Mouse (Mus musculus) heart, embryonic 11.5 days (tissue): ENCODE measurements around the gene Commd3. TPM values are rescaled to one million over a fixed set of nuclear protein-coding genes. Genes with fewer than 3 reads are reported as not detected.

Experiments used
- ATAC-seq: fragments of 200-750 bp; cut with Nextera tagmentation; replicated peaks from 2 replicates; pipeline ENCODE4 v1.8.0; 2017; ENCODE audit warnings: moderate library complexity; ENCODE audit not compliant: insufficient number of reproducible peaks, low FRiP score, low TSS enrichment
- H3K27ac ChIP-seq: fragments of 300-500 bp; sonication (generic); 2 replicates; pipeline ENCODE4 v1.5.1; 2014; ENCODE audit warnings: mild to moderate bottlenecking, low read depth, low read length
- H3K27me3 ChIP-seq: fragments of 300-500 bp; sonication (generic); 2 replicates; pipeline ENCODE4 v1.6.1; 2014; ENCODE audit warnings: mild to moderate bottlenecking, low read length, mixed read lengths; ENCODE audit not compliant: control insufficient read depth, insufficient read depth
- H3K36me3 ChIP-seq: fragments of 300-500 bp; sonication (generic); 2 replicates; pipeline ENCODE4 v1.6.1; 2014; ENCODE audit warnings: mild to moderate bottlenecking, low read length, moderate library complexity, mixed read lengths; ENCODE audit not compliant: control insufficient read depth, insufficient read depth
- H3K4me1 ChIP-seq: fragments of 300-500 bp; sonication (generic); 2 replicates; pipeline ENCODE4 v1.6.1; 2014; ENCODE audit warnings: low read length; ENCODE audit not compliant: control insufficient read depth, insufficient read depth
- H3K4me2 ChIP-seq: fragments of 300-500 bp; sonication (generic); 2 replicates; pipeline ENCODE4 v1.6.1; 2014; ENCODE audit warnings: mild to moderate bottlenecking, moderate library complexity
- H3K4me3 ChIP-seq: fragments of 300-500 bp; sonication (generic); 2 replicates; pipeline ENCODE4 v1.5.1; 2014; ENCODE audit warnings: low read depth, low read length
- H3K9ac ChIP-seq: fragments of 300-500 bp; sonication (generic); 2 replicates; pipeline ENCODE4 v1.6.1; 2014; ENCODE audit warnings: mild to moderate bottlenecking, low read depth, low read length, moderate library complexity
- H3K9me3 ChIP-seq: fragments of 300-500 bp; sonication (generic); replicated peaks from 2 replicates; pipeline ENCODE4 v1.6.1; 2016; ENCODE audit warnings: low read length; ENCODE audit not compliant: control insufficient read depth
- WGBS: fragments of 180-500 bp; shearing (Covaris S2); extraction: QIAGEN DNeasy Blood & Tissue Kit; methylation state at CpG from one replicate; pipeline ENCODE4 v1.1.7; 2014; ENCODE audit not compliant: insufficient replicate concordance; 5-methylcytosine and 5-hydroxymethylcytosine counted together
- polyA plus RNA-seq: library from polyadenylated mRNA; unstranded; fragments of >200 nt; fragmentation: Nextera tagmentation; extraction: Ambion mirVana; gene quantifications from 2 replicates; pipeline ENCODE4 v1.2.1, GENCODE M21; 2014

Gene Commd3
- polyA plus RNA-seq, 1 experiment from 2014 or later, result 118 TPM

GRCm38 (mm10) chr2:18722208-18722830, 50.1 kb downstream of the Commd3 start:
- no peak for ATAC-seq
- 62% methylated on average over 3 of the region's 3 CpGs for WGBS
- no peaks in the 10 kb centered on the region for H3K27me3 ChIP-seq
- H3K4me2 ChIP-seq, result no peak overlapping the region
- no peaks in the 10 kb centered on the region for H3K9me3 ChIP-seq
- H3K4me3 ChIP-seq, result no peak overlapping the region
- no peak overlapping the region for H3K27ac ChIP-seq
- H3K9ac ChIP-seq, result no peak overlapping the region
- no peaks in the 10 kb centered on the region for H3K36me3 ChIP-seq
- H3K4me1 ChIP-seq, result no peaks in the 10 kb centered on the region

- Histone ChIP-seq H3K4me1 (no peaks in the 10 kb centered on the region), H3K9ac (no peak overlapping the region), H3K36me3 (no peaks in the 10 kb centered on the region), H3K27me3 (no peaks in the 10 kb centered on the region), H3K27ac (no peak overlapping the region), H3K4me2 (no peak overlapping the region), H3K9me3 (no peaks in the 10 kb centered on the region), H3K4me3 (no peak overlapping the region)
- WGBS, result 83% methylated on average over 1 of the region's 1 CpGs
- no peak for ATAC-seq
Observed at GRCm38 (mm10) chr2:18724462-18724861, 52.3 kb downstream of the Commd3 start.

Other genes with a start within 250 kb of the Commd3 start
- 11.6 and 12.0 TPM in 2 replicates for gene Bmi1, start 4.6 kb downstream of the Commd3 start, polyA plus RNA-seq
- not detected in 2 replicates for gene Spag6, start 21.6 kb downstream of the Commd3 start, polyA plus RNA-seq